Comparison of ENCODE assay signal across 9 mouse cellular contexts in the genomic region with DNA sequence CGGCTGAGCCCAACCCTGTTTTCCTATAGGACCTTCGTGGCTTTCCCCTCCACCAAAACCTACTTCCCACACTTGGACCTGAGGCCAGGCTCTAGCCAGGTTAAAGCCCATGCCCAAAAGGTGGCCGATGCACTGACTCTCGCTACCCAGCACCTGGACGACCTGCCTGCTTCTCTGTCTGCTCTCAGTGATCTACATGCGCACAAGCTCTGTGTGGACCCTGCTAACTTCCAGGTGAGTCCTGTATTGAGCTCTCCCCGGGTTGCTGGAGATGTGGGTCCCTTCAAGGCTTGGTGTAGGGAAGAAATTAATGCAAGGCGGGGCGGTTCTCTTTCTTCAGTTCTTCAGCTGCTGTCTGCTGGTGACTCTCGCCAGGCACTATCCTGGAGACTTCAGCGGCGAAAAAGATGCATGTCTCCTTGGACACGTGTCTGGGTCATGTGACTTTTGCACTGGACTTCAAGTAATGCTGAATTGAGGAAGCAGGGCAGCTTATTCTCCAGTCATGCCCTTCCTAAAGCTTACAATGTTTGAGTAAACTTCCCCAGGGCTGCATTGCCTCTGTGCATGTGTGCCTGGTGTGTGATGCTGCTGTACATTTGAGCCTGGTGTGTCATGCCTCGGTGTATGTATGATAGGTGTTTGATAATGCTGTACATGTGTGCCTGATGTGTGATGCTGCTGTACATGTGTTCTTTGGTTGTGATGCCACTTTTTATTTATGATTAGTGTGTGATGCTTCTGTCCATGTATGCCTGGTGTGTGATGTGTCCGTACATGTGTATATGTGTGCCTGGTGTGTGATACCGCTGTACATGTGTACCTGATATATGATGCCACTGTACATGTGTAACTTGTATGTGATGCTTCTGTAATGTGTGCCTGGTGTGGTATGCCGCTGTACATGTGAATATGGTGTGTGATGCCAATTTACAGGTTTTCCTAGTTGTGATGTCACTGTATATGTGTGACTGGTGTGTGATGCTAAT. TPM values are rescaled to one million over a fixed set of nuclear protein-coding genes. Genes with fewer than 3 reads are reported as not detected.
DNase-seq lines count a peak whose midpoint lies in the region; ATAC-seq and TF ChIP-seq lines count a peak whose summit lies in the region.
"Had no signal": no experiment of that assay in that cellular context is flagged by ENCODE, and none has a peak within 500 bp of the region (broad histone marks: within the 10 kb centered on the region; RNA-seq: fewer than 3 reads in every experiment).

No protein-coding gene starts in this region.

- H3K27me3 ChIP-seq in forebrain, embryonic 13.5 days, result peaks cover 12% of the 10 kb centered on the region; the same call in 1 of the 2 replicates
- peaks cover 37% of the 10 kb centered on the region for H3K27me3 ChIP-seq in liver, embryonic 13.5 days
- no peaks in the 10 kb centered on the region for H3K27me3 ChIP-seq in stomach, postnatal 0 days (ENCODE audit: control insufficient read depth, insufficient read depth, low read length)

- peak overlapping the region; percentile 52 for H3K4me2 ChIP-seq in forebrain, embryonic 13.5 days
- H3K4me2 ChIP-seq in liver, embryonic 13.5 days, result peak overlapping the region; percentile 59
- peak overlapping the region; percentile 27; the same call in 1 of the 2 replicates for H3K4me2 ChIP-seq in stomach, postnatal 0 days (replicated peaks; ENCODE audit: low read depth)

- peak; percentile 27 to 36 for DNase-seq in spleen, postnatal 10 days (ENCODE audit: low spot score in 2 of 2)
- DNase-seq in spleen, postnatal 36 days (ENCODE audit: low spot score in 2 of 2), result no peak
- DNase-seq in liver, embryonic 13.5 days, result no peak
- no peak for DNase-seq in stomach, postnatal 0 days (ENCODE audit: low spot score)
- DNase-seq in cerebellum, adult 18-20 months, result no peak
- DNase-seq in gastrocnemius, postnatal 36 days, result no peak
- DNase-seq in adrenal gland, adult 8-10 months, result no peak

- H3K27ac ChIP-seq in forebrain, embryonic 13.5 days, result no peak overlapping the region
- peak overlapping the region; percentile 92 for H3K27ac ChIP-seq in liver, embryonic 13.5 days
- H3K27ac ChIP-seq in stomach, postnatal 0 days (replicated peaks), result no peak overlapping the region
- H3K27ac ChIP-seq: macrophage had no signal

- H3K4me3 ChIP-seq in forebrain, embryonic 13.5 days, result 0 out of 2 replicates have a peak overlapping the region, but pooled peaks have one; percentile 9
- peak overlapping the region; percentile 49 for H3K4me3 ChIP-seq in liver, embryonic 13.5 days (replicated peaks)
- H3K4me3 ChIP-seq in stomach, postnatal 0 days (ENCODE audit: low read depth, low read length), result no peak overlapping the region

- no peak for TF ChIP-seq CTCF in stomach, postnatal 0 days (IDR thresholded peaks at IDR 0.05; ENCODE audit: low read depth)

- WGBS in forebrain, embryonic 13.5 days, result 53% methylated on average over 15 of the region's 17 CpGs
- 48% methylated on average over 15 of the region's 17 CpGs for WGBS in liver, embryonic 13.5 days (ENCODE audit: insufficient replicate concordance)
- WGBS in stomach, postnatal 0 days, result 53% methylated on average over 14 of the region's 17 CpGs

- H3K4me1 ChIP-seq in forebrain, embryonic 13.5 days, result 0 out of 2 replicates have a peak, but pooled peaks cover 3% of the 10 kb centered on the region
- H3K4me1 ChIP-seq in liver, embryonic 13.5 days (replicated peaks), result peaks cover 41% of the 10 kb centered on the region
- H3K4me1 ChIP-seq in stomach, postnatal 0 days (replicated peaks; ENCODE audit: control insufficient read depth, insufficient read depth), result no peaks in the 10 kb centered on the region

- no peaks in the 10 kb centered on the region for H3K9me3 ChIP-seq in forebrain, embryonic 13.5 days (replicated peaks)
- no peaks in the 10 kb centered on the region for H3K9me3 ChIP-seq in liver, embryonic 13.5 days (replicated peaks)
- no peaks in the 10 kb centered on the region for H3K9me3 ChIP-seq in stomach, postnatal 0 days (ENCODE audit: control insufficient read depth, low read length)

- no peak overlapping the region for H3K9ac ChIP-seq in forebrain, embryonic 13.5 days
- peak overlapping the region; percentile 75 for H3K9ac ChIP-seq in liver, embryonic 13.5 days
- H3K9ac ChIP-seq in stomach, postnatal 0 days (ENCODE audit: low read length), result no peak overlapping the region

- H3K36me3 ChIP-seq in forebrain, embryonic 13.5 days (ENCODE audit: poor library complexity, severe bottlenecking), result no peaks in the 10 kb centered on the region
- peaks cover 37% of the 10 kb centered on the region for H3K36me3 ChIP-seq in liver, embryonic 13.5 days
- no peaks in the 10 kb centered on the region for H3K36me3 ChIP-seq in stomach, postnatal 0 days (ENCODE audit: control insufficient read depth, insufficient read depth, low read length)

- intact Hi-C loops in gastrocnemius, postnatal 36 days (cut with DNase I), result loop anchor here (5.0 kb wide), 1 partner anchor 118 kb away; no protein-coding TSS in a partner anchor

- no peak for TF ChIP-seq EP300 in stomach, postnatal 0 days (optimal IDR thresholded peaks at IDR 0.05)

- ATAC-seq in forebrain, embryonic 13.5 days, result 0 out of 2 replicates have a peak, but pooled peaks have one; percentile 15
- ATAC-seq in liver, embryonic 13.5 days (ENCODE audit: low read depth), result no peak
- ATAC-seq in stomach, postnatal 0 days (ENCODE audit: low FRiP score, low TSS enrichment), result 0 out of 2 replicates have a peak, but pooled peaks have one; percentile 11

RNA-seq across cellular contexts. Expression of a gene that starts 0.7 kb away (rescaled TPM):
- polyA plus RNA-seq in forebrain, embryonic 13.5 days (2015; fragmentation: Nextera tagmentation; extraction: Ambion mirVana), result 0.65 and 0.86 TPM in 2 replicates
- 5.6 and 6.1 TPM in 2 replicates for polyA plus RNA-seq in liver, embryonic 13.5 days (2015; fragmentation: Nextera tagmentation; extraction: Ambion mirVana)
- not detected in 2 replicates for polyA plus RNA-seq in stomach, postnatal 0 days (2015; fragmentation: Nextera tagmentation; extraction: Ambion mirVana)
- not detected for total RNA-seq in gastrocnemius, postnatal 36 days (2021)
- under 1 TPM in 1 of 4 experiments, not detected in 3; 0.54 TPM for total RNA-seq in adrenal gland, adult 8-10 months (2022)
- polyA plus RNA-seq: macrophage had no signal

RNA-seq across cellular contexts. Expression of a gene that starts 4.3 kb away (rescaled TPM):
- polyA plus RNA-seq in forebrain, embryonic 13.5 days (2015; fragmentation: Nextera tagmentation; extraction: Ambion mirVana), result 5,794 and 5,805 TPM in 2 replicates
- 140,141 and 155,581 TPM in 2 replicates for polyA plus RNA-seq in liver, embryonic 13.5 days (2015; fragmentation: Nextera tagmentation; extraction: Ambion mirVana)
- polyA plus RNA-seq in stomach, postnatal 0 days (2015; fragmentation: Nextera tagmentation; extraction: Ambion mirVana), result 728 and 926 TPM in 2 replicates
- 100 to 1,000 TPM; 195 to 294 TPM for total RNA-seq in gastrocnemius, postnatal 36 days (2021)
- 1,000 to 10,000 TPM in 1 of 4 experiments, 100 to 1,000 TPM in 3; 528 to 1,532 (median 627) TPM for total RNA-seq in adrenal gland, adult 8-10 months (2022)
- polyA plus RNA-seq: macrophage had no signal

RNA-seq across cellular contexts. Expression of a gene that starts 13.8 kb away (rescaled TPM):
- polyA plus RNA-seq in forebrain, embryonic 13.5 days (2015; fragmentation: Nextera tagmentation; extraction: Ambion mirVana), result 1.2 and 1.7 TPM in 2 replicates
- polyA plus RNA-seq in liver, embryonic 13.5 days (2015; fragmentation: Nextera tagmentation; extraction: Ambion mirVana), result 111 and 141 TPM in 2 replicates
- polyA plus RNA-seq in stomach, postnatal 0 days (2015; fragmentation: Nextera tagmentation; extraction: Ambion mirVana), result 0.18 TPM in 1 of 2 replicates, not detected in the other
- not detected for total RNA-seq in gastrocnemius, postnatal 36 days (2021)
- not detected for total RNA-seq in adrenal gland, adult 8-10 months (2022)
- polyA plus RNA-seq: macrophage had no signal

RNA-seq across cellular contexts. Expression of a gene that starts 17.3 kb away (rescaled TPM):
- polyA plus RNA-seq in forebrain, embryonic 13.5 days (2015; fragmentation: Nextera tagmentation; extraction: Ambion mirVana), result 2,413 and 2,442 TPM in 2 replicates
- 56,818 and 64,288 TPM in 2 replicates for polyA plus RNA-seq in liver, embryonic 13.5 days (2015; fragmentation: Nextera tagmentation; extraction: Ambion mirVana)
- 317 and 411 TPM in 2 replicates for polyA plus RNA-seq in stomach, postnatal 0 days (2015; fragmentation: Nextera tagmentation; extraction: Ambion mirVana)
- 100 to 1,000 TPM; 252 to 350 TPM for total RNA-seq in gastrocnemius, postnatal 36 days (2021)
- 1,000 to 10,000 TPM in 1 of 4 experiments, 100 to 1,000 TPM in 3; 803 to 2,295 (median 899) TPM for total RNA-seq in adrenal gland, adult 8-10 months (2022)
- polyA plus RNA-seq: macrophage had no signal

RNA-seq across cellular contexts. Expression of a gene that starts 24.4 kb away (rescaled TPM):
- 316 and 451 TPM in 2 replicates for polyA plus RNA-seq in forebrain, embryonic 13.5 days (2015; fragmentation: Nextera tagmentation; extraction: Ambion mirVana)
- polyA plus RNA-seq in liver, embryonic 13.5 days (2015; fragmentation: Nextera tagmentation; extraction: Ambion mirVana), result 289 and 430 TPM in 2 replicates
- polyA plus RNA-seq in stomach, postnatal 0 days (2015; fragmentation: Nextera tagmentation; extraction: Ambion mirVana), result 0.18 TPM in 1 of 2 replicates, not detected in the other
- total RNA-seq in gastrocnemius, postnatal 36 days (2021), result not detected
- total RNA-seq in adrenal gland, adult 8-10 months (2022), result not detected
- polyA plus RNA-seq: macrophage had no signal

Comparison
In these comparisons a context has a peak if more than half of its experiments do, and no peak if none do; other contexts are left out.
1. DNase-seq: peak in spleen, postnatal 10 days (2 of 2); none in spleen, postnatal 36 days (0 of 2), liver, embryonic 13.5 days (single experiment), stomach, postnatal 0 days (single experiment), cerebellum, adult 18-20 months (0 of 2), gastrocnemius, postnatal 36 days (0 of 2) and adrenal gland, adult 8-10 months (single experiment).
2. RNA of a gene that starts 4.3 kb away (polyA plus RNA-seq): 140,141 to 155,581 TPM in liver, embryonic 13.5 days; 5,794 to 5,805 TPM in forebrain, embryonic 13.5 days and 728 to 926 TPM in stomach, postnatal 0 days; every median in the first group is over 10 times any median in the second.
3. RNA of a gene that starts 13.8 kb away (polyA plus RNA-seq): 111 to 141 TPM in liver, embryonic 13.5 days; 1.2 to 1.7 TPM in forebrain, embryonic 13.5 days and 0.18 TPM in stomach, postnatal 0 days; every median in the first group is over 10 times any median in the second.
4. Peak in every context shown above with its lines, with median percentiles within 50 percentile points of each other: H3K4me2 ChIP-seq.